Mouse (Mus musculus) liver, embryonic 13.5 days (tissue): ENCODE results near the gene Max. TPM values are rescaled to one million over a fixed set of nuclear protein-coding genes. Genes with fewer than 3 reads are reported as not detected.

ENCODE experiments used
- ATAC-seq: fragments of 200-750 bp; cut with Nextera tagmentation; 2 replicates; pipeline ENCODE4 v1.8.0; 2017; ENCODE audit warnings: low read depth, mild to moderate bottlenecking, moderate number of reproducible peaks, moderate library complexity
- DNase-seq: peaks from one replicate; pipeline ENCODE4 v3.0.0; 2022
- H3K27ac ChIP-seq: fragments of 300-500 bp; sonication (generic); 2 replicates; pipeline ENCODE4 v1.5.1; 2015; ENCODE audit warnings: moderate library complexity, mild to moderate bottlenecking, inconsistent platforms
- H3K27me3 ChIP-seq: fragments of 300-500 bp; sonication (generic); 2 replicates; pipeline ENCODE4 v1.6.1; 2015; ENCODE audit warnings: mild to moderate bottlenecking, inconsistent platforms
- H3K36me3 ChIP-seq: fragments of 300-500 bp; sonication (generic); 2 replicates; pipeline ENCODE4 v1.6.1; 2015; ENCODE audit warnings: mild to moderate bottlenecking, inconsistent platforms
- H3K4me1 ChIP-seq: fragments of 300-500 bp; sonication (generic); replicated peaks from 2 replicates; pipeline ENCODE4 v1.6.1; 2015; ENCODE audit warnings: inconsistent platforms
- H3K4me2 ChIP-seq: fragments of 300-500 bp; sonication (generic); 2 replicates; pipeline ENCODE4 v1.6.1; 2015; ENCODE audit warnings: inconsistent platforms, mild to moderate bottlenecking, moderate library complexity
- H3K4me3 ChIP-seq: fragments of 300-500 bp; sonication (generic); replicated peaks from 2 replicates; pipeline ENCODE4 v1.5.1; 2015; ENCODE audit warnings: mild to moderate bottlenecking, inconsistent platforms
- H3K9ac ChIP-seq: fragments of 300-500 bp; sonication (generic); 2 replicates; pipeline ENCODE4 v1.6.1; 2015; ENCODE audit warnings: mild to moderate bottlenecking, inconsistent platforms
- H3K9me3 ChIP-seq: fragments of 300-500 bp; sonication (generic); replicated peaks from 2 replicates; pipeline ENCODE4 v1.6.1; 2016; ENCODE audit warnings: inconsistent platforms
- WGBS: fragments of 180-500 bp; shearing (Covaris S2); methylation state at CpG from one replicate; pipeline ENCODE4 v1.1.7; 2015; ENCODE audit not compliant: insufficient replicate concordance; 5-methylcytosine and 5-hydroxymethylcytosine counted together
- polyA plus RNA-seq: library from polyadenylated mRNA; unstranded; fragments of >200 nt; fragmentation: Nextera tagmentation; extraction: Ambion mirVana; gene quantifications from 2 replicates; pipeline ENCODE4 v1.2.1, GENCODE M21; 2015

Max gene
- polyA plus RNA-seq, 1 experiment from 2014 or later, result 9.1 TPM

DNA sequence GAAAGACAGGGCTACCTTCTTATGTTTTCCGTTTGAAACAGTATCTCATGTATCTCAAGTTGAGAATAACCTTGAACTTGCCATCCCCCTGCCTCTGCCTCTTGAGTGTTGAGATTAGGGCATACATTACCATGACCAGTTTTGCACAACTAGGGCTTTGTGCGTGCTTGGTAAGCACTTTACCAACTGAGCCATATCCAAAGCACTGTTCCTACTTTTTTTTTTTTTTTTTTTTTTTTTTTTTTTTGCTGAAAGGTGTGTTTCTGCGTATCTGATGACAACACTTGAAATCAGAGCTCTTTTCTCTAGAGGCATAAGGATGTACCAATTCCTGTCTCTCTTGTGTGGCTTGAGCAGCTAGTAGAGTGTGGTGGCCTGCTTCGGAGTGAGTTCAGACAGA, 65.4 kb downstream of the Max start:
- Histone ChIP-seq H3K4me2 (no peak overlapping the region), H3K9ac (no peak overlapping the region), H3K4me3 (no peak overlapping the region), H3K27ac (no peak overlapping the region), H3K9me3 (no peaks in the 10 kb centered on the region), H3K27me3 (no peaks in the 10 kb centered on the region), H3K4me1 (peaks cover 12% of the 10 kb centered on the region), H3K36me3 (peaks cover 51% of the 10 kb centered on the region)
- 91% methylated on average over 4 of the region's 4 CpGs for WGBS
- DNase-seq (no peak), ATAC-seq (no peak)

DNA sequence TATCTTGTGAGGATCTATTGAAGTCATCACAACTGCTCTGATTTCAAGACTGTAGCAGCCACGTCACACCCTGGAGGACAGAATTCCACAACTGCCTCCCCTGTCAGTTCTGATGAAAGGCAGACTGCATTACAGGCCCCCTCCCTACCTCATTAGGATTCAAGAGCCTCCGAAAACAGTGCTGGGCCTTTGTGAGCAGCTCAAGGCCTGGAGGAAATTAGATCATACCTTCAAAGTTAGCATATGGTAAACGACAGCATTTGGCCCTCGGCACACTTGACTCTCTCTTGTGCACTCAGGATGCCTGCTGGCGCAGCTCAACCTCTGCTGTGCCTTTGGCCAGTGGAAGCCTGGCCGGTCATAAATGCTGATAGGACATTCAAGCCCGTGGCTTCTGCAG, 66.2 kb downstream of the Max start:
- 74% methylated on average over 7 of the region's 7 CpGs for WGBS
- Histone ChIP-seq H3K36me3 (peaks cover 46% of the 10 kb centered on the region), H3K27me3 (no peaks in the 10 kb centered on the region), H3K4me2 (no peak overlapping the region), H3K4me3 (no peak overlapping the region), H3K4me1 (peaks cover 9% of the 10 kb centered on the region; the same call in 1 of the 2 replicates), H3K9ac (no peak overlapping the region), H3K27ac (no peak overlapping the region), H3K9me3 (no peaks in the 10 kb centered on the region)
- DNase-seq (no peak), ATAC-seq (no peak)

DNA sequence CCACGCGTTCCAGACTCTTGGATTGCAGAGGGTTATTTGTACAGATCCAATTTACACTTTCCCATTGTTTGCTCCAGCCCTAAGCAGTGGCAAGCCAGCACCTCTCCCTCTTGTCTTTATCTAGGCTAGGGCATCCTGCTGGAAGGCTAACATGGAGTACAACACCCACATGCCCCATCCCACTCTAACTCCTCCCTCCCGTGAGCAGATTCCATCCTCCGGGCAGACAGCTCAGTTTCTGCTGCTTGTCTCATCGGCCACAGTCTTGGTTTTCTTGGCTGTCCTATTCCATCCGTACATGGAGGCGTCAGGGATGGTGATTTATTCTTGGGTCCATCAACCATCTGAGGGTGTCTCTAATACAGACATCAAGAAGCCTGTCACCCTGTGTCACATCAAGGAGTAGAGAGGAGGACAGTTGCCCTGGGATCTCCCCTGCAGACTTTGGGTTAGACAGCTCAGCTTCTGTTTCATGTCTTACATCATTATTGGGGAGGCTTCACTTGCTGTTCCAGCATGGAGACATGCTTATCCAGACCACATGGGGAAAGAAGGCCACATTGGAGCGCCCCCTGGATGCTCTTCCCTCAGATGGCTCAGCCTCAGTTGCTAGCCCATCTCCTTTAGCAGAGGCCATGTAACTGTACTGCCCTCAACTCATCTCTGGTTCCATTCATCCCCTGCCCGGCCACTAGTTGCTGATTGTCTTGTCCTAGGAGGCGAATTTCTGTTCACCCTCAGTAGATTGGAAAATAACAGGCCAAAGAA, 67.0 kb downstream of the Max start:
- Histone ChIP-seq H3K27me3 (no peaks in the 10 kb centered on the region), H3K4me1 (peaks cover 10% of the 10 kb centered on the region), H3K9ac (no peak overlapping the region), H3K9me3 (no peaks in the 10 kb centered on the region), H3K36me3 (peaks cover 39% of the 10 kb centered on the region), H3K4me2 (no peak overlapping the region), H3K4me3 (no peak overlapping the region), H3K27ac (no peak overlapping the region)
- WGBS, result 78% methylated on average over 10 of the region's 10 CpGs
- ATAC-seq (no peak), DNase-seq (no peak)

DNA sequence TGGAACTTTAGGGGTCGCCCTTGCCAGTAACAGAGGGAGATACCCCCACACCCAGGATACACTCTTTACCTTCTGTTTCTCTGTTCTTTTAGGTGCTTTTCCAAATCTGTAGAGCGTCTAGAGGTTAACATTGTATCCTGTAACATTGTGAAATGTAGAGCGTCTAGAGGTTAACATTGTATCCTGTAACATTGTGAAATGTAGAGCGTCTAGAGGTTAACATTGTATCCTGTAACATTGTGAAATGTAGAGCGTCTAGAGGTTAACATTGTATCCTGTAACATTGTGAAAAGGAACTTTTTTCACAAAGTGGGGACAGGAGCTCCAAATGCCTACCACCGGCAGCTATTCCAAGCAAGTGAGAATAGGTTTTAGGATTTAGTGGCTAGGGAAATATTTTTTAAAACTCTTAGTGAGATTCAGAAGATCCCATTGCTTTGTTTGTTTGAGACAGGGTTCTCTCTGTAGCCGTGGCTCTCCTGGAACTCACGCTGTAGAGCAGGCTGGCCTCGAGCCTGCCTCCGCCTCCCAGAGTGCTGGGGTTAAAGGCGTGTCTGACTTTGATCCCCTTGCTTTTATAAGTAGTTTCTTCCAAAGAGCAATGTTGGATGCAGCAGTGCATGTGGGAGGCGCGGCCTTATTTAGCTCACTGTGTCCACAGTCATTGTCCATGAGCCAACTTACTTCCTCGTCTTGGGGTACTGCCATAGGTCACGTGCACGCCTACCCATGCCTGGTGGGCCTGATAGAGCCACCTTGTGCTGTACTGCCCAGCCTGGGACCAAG, 68.9 kb downstream of the Max start:
- H3K27me3 ChIP-seq, result no peaks in the 10 kb centered on the region
- H3K27ac ChIP-seq, result no peak overlapping the region
- H3K4me1 ChIP-seq, result peaks cover 16% of the 10 kb centered on the region
- H3K4me3 ChIP-seq, result no peak overlapping the region
- ATAC-seq, result no peak
- WGBS, result 86% methylated on average over 16 of the region's 16 CpGs
- H3K4me2 ChIP-seq, result no peak overlapping the region
- H3K9ac ChIP-seq, result no peak overlapping the region
- peaks cover 30% of the 10 kb centered on the region for H3K36me3 ChIP-seq
- no peaks in the 10 kb centered on the region for H3K9me3 ChIP-seq
- no peak for DNase-seq

DNA sequence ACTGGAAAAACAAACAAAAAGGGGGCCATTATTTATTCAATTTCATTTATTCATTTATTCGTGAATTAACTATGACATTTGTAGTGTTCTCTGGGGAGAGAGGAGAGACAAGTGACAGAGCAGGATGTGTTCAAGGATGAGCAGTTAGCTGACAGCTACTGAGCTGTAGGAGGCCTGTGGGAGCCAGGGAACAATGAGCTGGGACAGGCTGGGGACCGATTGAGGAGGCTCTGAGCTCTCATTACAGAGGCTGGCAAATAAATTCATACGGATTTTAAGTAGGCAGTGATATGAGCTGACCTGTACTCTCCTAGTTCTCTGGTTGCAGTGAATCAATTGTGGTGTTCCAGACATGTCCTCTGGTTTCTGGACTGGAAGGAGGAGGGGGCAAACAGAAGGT, 70.8 kb downstream of the Max start:
- H3K4me2 ChIP-seq, result no peak overlapping the region
- H3K9ac ChIP-seq, result no peak overlapping the region
- no peak overlapping the region for H3K4me3 ChIP-seq
- no peaks in the 10 kb centered on the region for H3K27me3 ChIP-seq
- 80% methylated on average over 3 of the region's 3 CpGs for WGBS
- H3K9me3 ChIP-seq, result no peaks in the 10 kb centered on the region
- H3K36me3 ChIP-seq, result peaks cover 26% of the 10 kb centered on the region; the same call in 1 of the 2 replicates
- H3K27ac ChIP-seq, result no peak overlapping the region
- ATAC-seq (no peak), DNase-seq (no peak)
- peaks cover 16% of the 10 kb centered on the region for H3K4me1 ChIP-seq

DNA sequence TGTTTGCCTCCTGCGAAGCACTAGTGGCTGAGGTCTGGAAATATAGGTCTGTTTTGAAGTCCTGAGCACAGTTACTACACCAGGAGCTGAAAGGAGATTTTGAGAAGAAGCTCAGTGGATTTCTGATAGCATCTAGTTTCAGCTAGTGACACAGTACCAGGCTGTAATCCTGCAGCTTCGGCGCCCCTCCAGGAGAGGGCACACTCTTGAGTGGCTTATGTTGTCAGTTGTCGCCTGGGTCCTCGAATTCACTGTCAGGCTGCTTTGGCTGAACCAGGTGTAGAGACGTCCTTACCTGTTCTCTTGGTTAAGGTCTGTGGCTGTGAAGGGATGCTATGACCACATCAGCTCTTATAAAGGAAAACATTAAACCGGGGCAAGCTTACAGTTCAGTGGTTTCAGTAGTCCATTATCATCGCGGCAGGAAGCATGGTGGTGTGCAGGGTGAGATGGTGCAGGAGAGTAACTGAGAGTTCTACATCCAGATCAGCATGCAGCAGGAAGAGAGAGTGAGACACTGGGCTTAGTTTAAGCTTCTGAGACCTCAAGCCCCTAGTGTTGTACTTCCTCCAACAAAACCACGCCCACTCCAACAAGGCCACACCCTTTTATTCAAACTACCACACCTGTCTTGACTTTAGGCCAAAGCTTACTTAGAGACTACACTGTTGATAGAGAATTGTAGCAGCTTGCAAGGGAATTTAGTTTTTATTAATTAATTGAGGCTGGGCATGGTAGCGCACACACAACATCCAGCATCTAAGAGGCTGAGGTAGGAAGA, 72.4 kb downstream of the Max start:
- Histone ChIP-seq H3K4me1 (peaks cover 11% of the 10 kb centered on the region), H3K9ac (no peak overlapping the region), H3K27me3 (no peaks in the 10 kb centered on the region), H3K4me2 (no peak overlapping the region), H3K4me3 (no peak overlapping the region), H3K27ac (no peak overlapping the region), H3K36me3 (peaks cover 26% of the 10 kb centered on the region; the same call in 1 of the 2 replicates), H3K9me3 (no peaks in the 10 kb centered on the region)
- DNase-seq, result no peak
- WGBS, result 78% methylated on average over 11 of the region's 11 CpGs
- peak; percentile 37; the same call in 1 of the 2 replicates for ATAC-seq

DNA sequence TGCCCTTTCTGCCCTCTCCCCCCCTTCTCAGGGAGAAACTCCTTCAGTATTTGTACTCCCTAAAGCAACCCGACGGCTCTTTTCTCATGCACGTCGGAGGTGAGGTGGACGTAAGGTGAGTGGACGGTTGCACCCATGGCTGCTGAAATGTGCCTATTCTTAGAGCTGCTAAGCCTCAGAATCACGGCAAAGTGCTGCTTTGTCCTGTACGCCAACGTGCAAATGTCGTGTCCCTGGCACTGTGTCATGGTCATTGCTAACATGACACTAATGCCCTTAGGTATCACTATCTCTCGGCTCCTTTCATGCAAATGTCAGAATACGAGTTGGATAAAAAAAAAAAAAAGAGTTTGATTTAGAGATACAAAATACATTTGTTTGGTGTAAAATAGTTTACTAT, 74.1 kb downstream of the Max start:
- no peak for ATAC-seq
- peaks cover 7% of the 10 kb centered on the region for H3K4me1 ChIP-seq
- H3K4me3 ChIP-seq, result no peak overlapping the region
- WGBS, result 88% methylated on average over 12 of the region's 12 CpGs
- H3K9ac ChIP-seq, result no peak overlapping the region
- DNase-seq, result no peak
- H3K9me3 ChIP-seq, result no peaks in the 10 kb centered on the region
- no peaks in the 10 kb centered on the region for H3K27me3 ChIP-seq
- peaks cover 26% of the 10 kb centered on the region; the same call in 1 of the 2 replicates for H3K36me3 ChIP-seq
- no peak overlapping the region for H3K4me2 ChIP-seq
- H3K27ac ChIP-seq, result no peak overlapping the region

Other genes starting within 250 kb of the Max start
- gene Churc1, start 196.7 kb downstream of the Max start, polyA plus RNA-seq, result 91.5 and 100 TPM in 2 replicates
- gene Fntb, start 196.6 kb downstream of the Max start, polyA plus RNA-seq, result 22.2 and 24.9 TPM in 2 replicates
- gene Gpx2, start 166.6 kb downstream of the Max start, polyA plus RNA-seq, result 0.16 TPM in 1 of 2 replicates, not detected in the other
- gene Rab15, start 139.3 kb downstream of the Max start, polyA plus RNA-seq, result 0.37 and 0.41 TPM in 2 replicates